Mouse (Mus musculus) midbrain, postnatal 0 days (tissue): ENCODE results near the gene Dusp13. TPM values are rescaled to one million over a fixed set of nuclear protein-coding genes. Genes with fewer than 3 reads are reported as not detected.
A peak's percentile ranks its signal among the peaks of the same experiment; 100 is the strongest.

Experiments
- ATAC-seq: fragments of 200-750 bp; cut with Nextera tagmentation; 2 replicates; pipeline ENCODE4 v1.8.0; 2017; ENCODE audit warnings: moderate number of reproducible peaks, mild to moderate bottlenecking, moderate TSS enrichment, moderate library complexity; ENCODE audit not compliant: low FRiP score
- DNase-seq: peaks from one replicate; pipeline ENCODE4 v3.0.0-alpha.2; 2015; ENCODE audit warnings: low spot score
- H3K27ac ChIP-seq: fragments of 300-500 bp; sonication (generic); 2 replicates; pipeline ENCODE4 v1.5.1; 2014; ENCODE audit warnings: low read depth, mild to moderate bottlenecking, low read length, mixed read lengths
- H3K27me3 ChIP-seq: fragments of 300-500 bp; sonication (generic); 2 replicates; pipeline ENCODE4 v1.6.1; 2014; ENCODE audit warnings: low read length, control low read depth, mixed read lengths; ENCODE audit not compliant: insufficient read depth
- H3K36me3 ChIP-seq: fragments of 300-500 bp; sonication (generic); 2 replicates; pipeline ENCODE4 v1.6.1; 2014; ENCODE audit warnings: low read length, control low read depth, mixed read lengths; ENCODE audit not compliant: insufficient read depth
- H3K4me1 ChIP-seq: fragments of 300-500 bp; sonication (generic); 2 replicates; pipeline ENCODE4 v1.6.1; 2014; ENCODE audit warnings: mild to moderate bottlenecking, control low read depth, antibody characterized with exemption, low read length, mixed read lengths; ENCODE audit not compliant: insufficient read depth
- H3K4me2 ChIP-seq: fragments of 300-500 bp; sonication (generic); 2 replicates; pipeline ENCODE4 v1.6.1; 2014; ENCODE audit warnings: low read depth, mild to moderate bottlenecking, low read length, mixed read lengths; ENCODE audit not compliant: poor library complexity, severe bottlenecking
- H3K4me3 ChIP-seq: fragments of 300-500 bp; sonication (generic); 2 replicates; pipeline ENCODE4 v1.5.1; 2014; ENCODE audit warnings: low read depth, mild to moderate bottlenecking, low read length, moderate library complexity
- H3K9ac ChIP-seq: fragments of 300-500 bp; sonication (generic); replicated peaks from 2 replicates; pipeline ENCODE4 v1.6.1; 2014; ENCODE audit warnings: mild to moderate bottlenecking, low read length, moderate library complexity, mixed read lengths; ENCODE audit not compliant: poor library complexity, severe bottlenecking
- H3K9me3 ChIP-seq: fragments of 300-500 bp; sonication (generic); 2 replicates; pipeline ENCODE4 v1.6.1; 2016; ENCODE audit warnings: low read length, control low read depth
- CTCF ChIP-seq: IDR thresholded peaks from 2 replicates; pipeline ENCODE4 v1.5.1; 2016; ENCODE audit warnings: antibody characterized with exemption, mild to moderate bottlenecking
- WGBS: fragments of 180-500 bp; shearing (Covaris S2); extraction: QIAGEN DNeasy Blood & Tissue Kit; methylation state at CpG from one replicate; pipeline ENCODE4 v1.1.7; 2014; 5-methylcytosine and 5-hydroxymethylcytosine counted together
- polyA plus RNA-seq: library from polyadenylated mRNA; unstranded; fragments of >200 nt; fragmentation: Nextera tagmentation; extraction: Ambion mirVana; gene quantifications from 2 replicates; pipeline ENCODE4 v1.2.1, GENCODE M21; 2015
- total RNA-seq: library from RNA; depleted of rRNA; stranded (reverse); fragments of >200 nt; gene quantifications from 2 replicates; pipeline ENCODE4 v1.2.3, GENCODE M21; 2014

The Dusp13 gene
- total and polyA plus RNA-seq, 2 experiments from 2014 or later: not detected

GRCm38 (mm10) chr14:21703255-21703654 lies 47.7 kb downstream of the Dusp13 start:
- no peaks in the 10 kb centered on the region for H3K36me3 ChIP-seq
- no peak for DNase-seq
- no peak overlapping the region for H3K9ac ChIP-seq
- TF ChIP-seq CTCF: no peak
- no peak overlapping the region for H3K4me2 ChIP-seq
- no peak for ATAC-seq
- H3K27me3 ChIP-seq: no peaks in the 10 kb centered on the region
- peaks cover 4% of the 10 kb centered on the region for H3K4me1 ChIP-seq
- no peaks in the 10 kb centered on the region for H3K9me3 ChIP-seq
- no peak overlapping the region for H3K4me3 ChIP-seq
- H3K27ac ChIP-seq: no peak overlapping the region
- WGBS: 87% methylated on average over 5 of the region's 5 CpGs

- H3K4me3 ChIP-seq: no peak overlapping the region
- no peak overlapping the region for H3K9ac ChIP-seq
- no peak overlapping the region for H3K4me2 ChIP-seq
- no peaks in the 10 kb centered on the region for H3K9me3 ChIP-seq
- WGBS: 91% methylated on average over 8 of the region's 8 CpGs
- ATAC-seq: no peak
- H3K27me3 ChIP-seq: no peaks in the 10 kb centered on the region
- H3K4me1 ChIP-seq: peaks cover 4% of the 10 kb centered on the region
- no peaks in the 10 kb centered on the region for H3K36me3 ChIP-seq
- no peak overlapping the region for H3K27ac ChIP-seq
- no peak for DNase-seq
- no peak for TF ChIP-seq CTCF
Measured at GRCm38 (mm10) chr14:21702691-21703090, 48.3 kb downstream of the Dusp13 start.

GRCm38 (mm10) chr14:21696186-21696830 lies 54.7 kb downstream of the Dusp13 start:
- ATAC-seq (no peak), DNase-seq (no peak)
- H3K27me3 ChIP-seq: no peaks in the 10 kb centered on the region
- no peak overlapping the region for H3K4me2 ChIP-seq
- H3K36me3 ChIP-seq: no peaks in the 10 kb centered on the region
- no peaks in the 10 kb centered on the region for H3K4me1 ChIP-seq
- WGBS: 81% methylated on average over 7 of the region's 7 CpGs
- no peak overlapping the region for H3K27ac ChIP-seq
- H3K9ac ChIP-seq: no peak overlapping the region
- no peak for TF ChIP-seq CTCF
- no peaks in the 10 kb centered on the region for H3K9me3 ChIP-seq
- H3K4me3 ChIP-seq: no peak overlapping the region

- H3K36me3 ChIP-seq: no peaks in the 10 kb centered on the region
- ATAC-seq (no peak), DNase-seq (no peak)
- no peak overlapping the region for H3K4me2 ChIP-seq
- no peaks in the 10 kb centered on the region for H3K4me1 ChIP-seq
- no peak overlapping the region for H3K4me3 ChIP-seq
- no peak overlapping the region for H3K27ac ChIP-seq
- TF ChIP-seq CTCF: no peak
- no peak overlapping the region for H3K9ac ChIP-seq
- no peaks in the 10 kb centered on the region for H3K9me3 ChIP-seq
- no peaks in the 10 kb centered on the region for H3K27me3 ChIP-seq
- WGBS: 85% methylated on average over 6 of the region's 6 CpGs
Measured at GRCm38 (mm10) chr14:21695020-21695419, 56.0 kb downstream of the Dusp13 start.

- H3K4me1 ChIP-seq: no peaks in the 10 kb centered on the region
- no peak overlapping the region for H3K9ac ChIP-seq
- no peaks in the 10 kb centered on the region for H3K36me3 ChIP-seq
- DNase-seq (no peak), ATAC-seq (no peak)
- H3K9me3 ChIP-seq: no peaks in the 10 kb centered on the region
- H3K4me2 ChIP-seq: no peak overlapping the region
- WGBS: 93% methylated on average over 3 of the region's 3 CpGs
- TF ChIP-seq CTCF: no peak
- no peak overlapping the region for H3K4me3 ChIP-seq
- peaks cover 4% of the 10 kb centered on the region; the same call in 1 of the 2 replicates for H3K27me3 ChIP-seq
- H3K27ac ChIP-seq: no peak overlapping the region
Measured at GRCm38 (mm10) chr14:21691070-21691469, 59.9 kb downstream of the Dusp13 start.

GRCm38 (mm10) chr14:21686376-21687279 lies 64.4 kb downstream of the Dusp13 start:
- TF ChIP-seq CTCF: no peak
- no peak overlapping the region for H3K27ac ChIP-seq
- no peak overlapping the region for H3K9ac ChIP-seq
- H3K4me2 ChIP-seq: peak overlapping the region; percentile 39
- peaks cover 4% of the 10 kb centered on the region; the same call in 1 of the 2 replicates for H3K27me3 ChIP-seq
- ATAC-seq (peak; percentile 42; the same call in 1 of the 2 replicates), DNase-seq (no peak)
- no peaks in the 10 kb centered on the region for H3K9me3 ChIP-seq
- H3K4me3 ChIP-seq: peak overlapping the region; percentile 18; the same call in 1 of the 2 replicates
- no peaks in the 10 kb centered on the region for H3K36me3 ChIP-seq
- H3K4me1 ChIP-seq: no peaks in the 10 kb centered on the region
- WGBS: 13% methylated on average over 49 of the region's 49 CpGs
